Mouse (Mus musculus): ENCODE measurements around the gene Gm27029. TPM values are rescaled to one million over a fixed set of nuclear protein-coding genes. Genes with fewer than 3 reads are reported as not detected.

Gene Gm27029
- 0.09 and 0.55 TPM in 2 replicates for polyA plus RNA-seq (2012; rRNA removed)

GRCm38 (mm10) chr11:101424105-101424851, at the start of gene Gm27029:
Gm27029 (minus strand) TSS chr11:101424796.

GRCm38 (mm10) chr11:101465869-101466551, 41.4 kb upstream of the Gm27029 start, which contains the start of gene Vat1:
Vat1 (minus strand) TSS chr11:101466230.

DNA sequence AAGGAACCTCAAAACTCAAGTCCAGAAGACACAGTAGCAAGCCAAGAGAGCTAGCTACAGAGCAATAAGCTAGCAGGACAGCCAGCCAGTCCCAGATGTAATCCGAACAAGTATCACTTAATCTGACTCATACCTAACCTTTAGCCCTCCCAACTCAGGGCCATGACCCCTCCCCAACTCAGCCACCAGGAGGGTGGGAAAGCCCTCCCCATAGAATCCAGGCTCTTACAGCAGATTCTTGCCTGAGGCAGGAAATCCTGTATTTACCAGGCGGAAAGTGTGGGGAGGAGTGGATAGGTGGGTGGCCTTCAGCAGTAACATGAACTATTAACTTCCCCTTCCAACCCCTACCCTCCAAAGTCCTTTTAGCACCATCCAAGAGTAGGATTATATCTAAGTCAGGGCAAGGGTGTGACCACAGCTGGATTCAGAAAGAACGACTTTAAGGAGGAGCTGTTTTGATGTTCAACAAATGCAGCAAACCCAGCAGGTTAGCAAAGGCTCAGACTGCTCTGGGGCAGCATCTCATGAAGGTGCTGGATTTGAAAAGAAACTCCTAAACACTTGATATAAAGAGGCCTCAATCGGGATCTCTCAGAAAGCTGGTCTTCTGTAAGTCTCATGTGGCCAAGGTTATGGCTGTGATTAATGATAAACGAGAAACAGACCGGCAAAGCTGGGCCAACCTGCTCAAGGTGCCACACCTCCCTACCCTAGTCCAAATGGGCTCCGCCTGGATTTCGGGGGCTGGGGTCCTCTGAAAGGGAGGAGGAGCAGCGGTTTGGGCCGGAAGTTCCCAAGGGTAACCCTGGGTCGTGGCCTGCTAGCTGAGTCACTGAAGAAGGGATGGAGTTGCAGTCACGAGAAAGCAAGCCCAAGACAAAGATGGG, 39.9 kb upstream of the Gm27029 start, which contains the start of gene Rnd2:
Gene Rnd2 (plus strand): TSS at position 789 of the 890 bp plus-strand sequence.

GRCm38 (mm10) chr11:101448274-101448746, 23.7 kb upstream of the Gm27029 start, which contains the start of gene Ifi35:
Ifi35 (plus strand) TSS chr11:101448407.

GRCm38 (mm10) chr11:101442127-101442693, 17.6 kb upstream of the Gm27029 start, which contains the start of gene Rpl27:
Rpl27 (plus strand) TSS chr11:101442298.

DNA sequence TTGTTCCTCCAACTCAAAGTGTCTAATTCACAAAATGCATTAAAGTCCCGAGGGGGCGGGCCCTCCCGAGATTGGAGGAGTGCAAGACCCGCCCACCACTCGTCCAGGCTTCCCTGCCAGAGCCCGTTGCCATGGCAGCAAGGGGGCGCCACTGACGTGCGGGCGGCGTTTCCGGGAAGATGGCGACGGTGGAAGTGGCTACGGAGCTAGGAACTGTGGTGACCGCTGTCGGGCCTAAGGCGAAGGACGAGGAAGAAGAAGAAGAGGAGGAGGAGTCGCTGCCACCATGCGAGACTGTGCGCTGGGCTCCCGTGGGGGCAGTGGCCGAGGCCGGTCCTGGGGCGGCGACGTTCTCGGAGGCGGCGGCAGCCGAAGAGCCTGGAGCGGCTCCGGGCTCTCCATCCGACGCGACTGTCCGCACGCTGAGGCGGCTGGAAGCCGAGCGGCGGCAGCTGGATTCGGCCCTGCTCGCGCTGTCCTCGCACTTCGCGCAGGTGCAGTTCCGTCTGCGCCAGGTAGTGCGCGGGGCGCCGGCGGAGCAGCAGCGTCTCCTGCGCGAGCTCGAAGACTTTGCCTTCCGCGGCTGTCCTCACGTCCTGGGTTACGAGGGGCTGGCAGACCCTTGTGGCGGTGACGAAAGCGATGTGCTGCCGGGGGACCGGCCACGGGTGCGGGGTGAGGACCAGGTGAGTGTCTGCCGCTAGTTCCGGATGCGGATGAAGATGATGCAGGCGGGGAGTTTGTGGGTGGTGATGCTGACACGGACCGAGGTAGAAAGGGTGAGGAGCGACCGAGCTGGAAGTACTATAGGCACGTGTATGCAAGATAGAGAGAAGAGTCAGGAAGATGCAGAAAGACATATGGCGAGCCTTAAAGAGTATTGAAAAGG, 573 bp upstream of the Gm27029 start, which contains the start of the genes Rundc1 and Ptges3l:
Gene Rundc1 (plus strand): TSS at position 161 of the 889 bp plus-strand sequence.
Gene Ptges3l (minus strand): TSS at position 409 of the 889 bp plus-strand sequence.

GRCm38 (mm10) chr11:101417101-101417855, 7.3 kb downstream of the Gm27029 start, which contains the start of gene Aarsd1:
Aarsd1 (minus strand) TSS chr11:101417615.

DNA sequence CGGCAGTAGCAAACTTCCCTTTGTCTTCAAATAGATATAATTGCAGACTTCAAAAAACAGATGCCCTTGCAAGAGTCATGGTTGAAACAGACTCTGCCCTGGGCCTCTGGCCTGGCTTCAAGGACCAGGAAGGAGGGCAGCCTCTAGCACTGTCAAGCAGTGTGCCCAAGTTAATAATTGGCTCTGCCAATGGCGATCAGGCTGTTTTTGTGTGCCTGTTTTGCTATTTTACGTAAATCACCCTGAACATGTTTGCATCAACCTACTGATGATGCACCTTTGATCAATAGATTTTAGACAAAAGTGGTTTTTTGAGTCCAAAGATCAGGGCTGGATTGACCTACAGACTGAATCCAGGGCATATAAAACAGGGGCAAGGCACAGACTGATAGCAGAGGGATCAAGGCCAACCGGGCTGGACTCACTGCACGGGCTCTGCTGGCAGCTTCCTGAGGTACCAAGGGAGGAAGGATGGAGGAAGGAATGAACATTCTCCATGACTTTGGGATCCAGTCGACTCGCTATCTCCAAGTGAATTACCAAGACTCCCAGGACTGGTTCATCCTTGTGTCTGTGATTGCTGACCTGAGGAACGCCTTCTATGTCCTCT, 57.2 kb downstream of the Gm27029 start, which contains the start of gene G6pc:
Gene G6pc (plus strand): TSS at position 236 of the 610 bp plus-strand sequence.

Other genes with a start within 250 kb of the Gm27029 start
- gene Ccr10, start 249.4 kb downstream of the Gm27029 start, polyA plus RNA-seq (2012; rRNA removed) = 8.8 and 15.4 TPM in 2 replicates
- 32.4 and 34.9 TPM in 2 replicates for gene Ezh1, start 198.3 kb downstream of the Gm27029 start, polyA plus RNA-seq (2012; rRNA removed)
- 35.2 and 41.7 TPM in 2 replicates for gene Ramp2, start 178.8 kb downstream of the Gm27029 start, polyA plus RNA-seq (2012; rRNA removed)
- 115 and 129 TPM in 2 replicates for gene Vps25, start 171.1 kb downstream of the Gm27029 start, polyA plus RNA-seq (2012; rRNA removed)
- 22.2 and 23.9 TPM in 2 replicates for gene Wnk4, start 164.2 kb downstream of the Gm27029 start, polyA plus RNA-seq (2012; rRNA removed)
- gene Cntd1, start 145.8 kb downstream of the Gm27029 start, polyA plus RNA-seq (2012; rRNA removed) = 0.54 and 0.91 TPM in 2 replicates
- 727 and 839 TPM in 2 replicates for gene Coa3, start 145.7 kb downstream of the Gm27029 start, polyA plus RNA-seq (2012; rRNA removed)
- gene Becn1, start 122.5 kb downstream of the Gm27029 start, polyA plus RNA-seq (2012; rRNA removed) = 101 and 135 TPM in 2 replicates
- 31.2 and 34.3 TPM in 2 replicates for gene Psme3, start 108.6 kb downstream of the Gm27029 start, polyA plus RNA-seq (2012; rRNA removed)
- 5.0 and 5.5 TPM in 2 replicates for gene Aoc2, start 99.7 kb downstream of the Gm27029 start, polyA plus RNA-seq (2012; rRNA removed)
- gene Aoc3, start 94.2 kb downstream of the Gm27029 start, polyA plus RNA-seq (2012; rRNA removed) = 22.5 and 22.8 TPM in 2 replicates
- not detected in 2 replicates for gene G6pc, start 57.2 kb downstream of the Gm27029 start, polyA plus RNA-seq (2012; rRNA removed)
- gene Aarsd1, start 7.2 kb downstream of the Gm27029 start, polyA plus RNA-seq (2012; rRNA removed) = 15.9 and 18.9 TPM in 2 replicates
- 25.0 and 27.2 TPM in 2 replicates for gene Rundc1, start 289 bp upstream of the Gm27029 start, polyA plus RNA-seq (2012; rRNA removed)
- 4.5 TPM in 2 replicates for gene Ptges3l, start 537 bp upstream of the Gm27029 start, polyA plus RNA-seq (2012; rRNA removed)
- 403 and 499 TPM in 2 replicates for gene Rpl27, start 17.5 kb upstream of the Gm27029 start, polyA plus RNA-seq (2012; rRNA removed)
- gene Ifi35, start 23.6 kb upstream of the Gm27029 start, polyA plus RNA-seq (2012; rRNA removed) = 30.8 and 40.3 TPM in 2 replicates
- gene Rnd2, start 40.2 kb upstream of the Gm27029 start, polyA plus RNA-seq (2012; rRNA removed) = 9.7 and 11.0 TPM in 2 replicates
- gene Vat1, start 41.4 kb upstream of the Gm27029 start, polyA plus RNA-seq (2012; rRNA removed) = 121 and 128 TPM in 2 replicates
- gene Brca1, start 127.2 kb upstream of the Gm27029 start, polyA plus RNA-seq (2012; rRNA removed) = 0.79 and 0.83 TPM in 2 replicates
- 121 and 137 TPM in 2 replicates for gene Nbr1, start 127.4 kb upstream of the Gm27029 start, polyA plus RNA-seq (2012; rRNA removed)
- 36.5 and 54.6 TPM in 2 replicates for gene Tmem106a, start 157.4 kb upstream of the Gm27029 start, polyA plus RNA-seq (2012; rRNA removed)
- not detected in 2 replicates for gene Gm11634, start 174.5 kb upstream of the Gm27029 start, polyA plus RNA-seq (2012; rRNA removed)
- gene Rdm1, start 202.4 kb upstream of the Gm27029 start, polyA plus RNA-seq (2012; rRNA removed) = 18.5 and 22.8 TPM in 2 replicates
- 16.9 and 21.0 TPM in 2 replicates for gene Arl4d, start 240.7 kb upstream of the Gm27029 start, polyA plus RNA-seq (2012; rRNA removed)